Mouse (Mus musculus): ENCODE data around the gene Mkrn2os. TPM values are rescaled to one million over a fixed set of nuclear protein-coding genes. Genes with fewer than 3 reads are reported as not detected.

Gene Mkrn2os
- polyA plus RNA-seq, 1 experiment from 2014 or later, result 0.58 TPM

GRCm38 (mm10) chr6:115577407-115577806, 15.0 kb downstream of the Mkrn2os start:
- H3K4me1 ChIP-seq (ENCODE audit: insufficient read depth, low read depth, low read length), result no peaks in the 10 kb centered on the region
- 0 out of 2 replicates have a peak, but pooled peaks cover 3% of the 10 kb centered on the region for H3K36me3 ChIP-seq (ENCODE audit: insufficient read depth, low read length)
- no peaks in the 10 kb centered on the region for H3K9me3 ChIP-seq (ENCODE audit: low read length)
- no peak for TF ChIP-seq CTCF (IDR thresholded peaks at IDR 0.05)
- no peak for TF ChIP-seq EP300 (IDR thresholded peaks at IDR 0.05)
- H3K27ac ChIP-seq (ENCODE audit: low read length), result no peak overlapping the region
- H3K4me3 ChIP-seq (ENCODE audit: low read depth, low read length), result no peak overlapping the region
- H3K27me3 ChIP-seq (replicated peaks; ENCODE audit: insufficient read depth, low read length), result no peaks in the 10 kb centered on the region
- ATAC-seq (no peak), DNase-seq (ENCODE audit: low spot score) (no peak)
- H3K4me2 ChIP-seq (replicated peaks; ENCODE audit: low read depth, low read length), result no peak overlapping the region
- H3K9ac ChIP-seq (replicated peaks; ENCODE audit: low read depth), result no peak overlapping the region
- WGBS, result 78% methylated on average over 5 of the region's 5 CpGs

DNA sequence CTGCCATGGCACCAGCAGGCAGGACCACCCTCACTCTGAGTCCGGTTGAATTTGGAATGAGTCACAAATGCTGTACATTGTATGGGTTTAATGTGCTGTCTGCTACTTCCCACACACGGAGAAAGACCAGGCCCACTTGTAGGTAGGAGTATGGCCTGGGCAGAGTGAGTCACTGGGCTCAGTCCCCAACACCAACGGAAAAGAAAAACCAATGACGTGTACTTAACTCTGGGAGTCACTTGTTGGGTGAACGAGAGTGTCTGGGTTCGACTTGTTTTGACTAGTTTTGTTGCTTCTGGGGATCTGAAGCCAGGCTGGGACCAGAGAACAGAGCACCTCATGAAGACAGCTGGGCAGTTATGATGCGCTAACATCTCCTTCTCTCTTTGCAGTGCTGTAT, 18.2 kb downstream of the Mkrn2os start:
- WGBS, result 85% methylated on average over 7 of the region's 7 CpGs
- Histone ChIP-seq H3K36me3 (ENCODE audit: insufficient read depth, low read length) (0 out of 2 replicates have a peak, but pooled peaks cover 3% of the 10 kb centered on the region), H3K4me2 (replicated peaks; ENCODE audit: low read depth, low read length) (no peak overlapping the region), H3K4me1 (ENCODE audit: insufficient read depth, low read depth, low read length) (no peaks in the 10 kb centered on the region), H3K27me3 (replicated peaks; ENCODE audit: insufficient read depth, low read length) (no peaks in the 10 kb centered on the region), H3K9ac (replicated peaks; ENCODE audit: low read depth) (no peak overlapping the region), H3K27ac (ENCODE audit: low read length) (no peak overlapping the region), H3K4me3 (ENCODE audit: low read depth, low read length) (no peak overlapping the region), H3K9me3 (ENCODE audit: low read length) (no peaks in the 10 kb centered on the region)
- no peak for TF ChIP-seq EP300 (IDR thresholded peaks at IDR 0.05)
- TF ChIP-seq CTCF (IDR thresholded peaks at IDR 0.05), result no peak
- ATAC-seq (no peak), DNase-seq (ENCODE audit: low spot score) (no peak)

DNA sequence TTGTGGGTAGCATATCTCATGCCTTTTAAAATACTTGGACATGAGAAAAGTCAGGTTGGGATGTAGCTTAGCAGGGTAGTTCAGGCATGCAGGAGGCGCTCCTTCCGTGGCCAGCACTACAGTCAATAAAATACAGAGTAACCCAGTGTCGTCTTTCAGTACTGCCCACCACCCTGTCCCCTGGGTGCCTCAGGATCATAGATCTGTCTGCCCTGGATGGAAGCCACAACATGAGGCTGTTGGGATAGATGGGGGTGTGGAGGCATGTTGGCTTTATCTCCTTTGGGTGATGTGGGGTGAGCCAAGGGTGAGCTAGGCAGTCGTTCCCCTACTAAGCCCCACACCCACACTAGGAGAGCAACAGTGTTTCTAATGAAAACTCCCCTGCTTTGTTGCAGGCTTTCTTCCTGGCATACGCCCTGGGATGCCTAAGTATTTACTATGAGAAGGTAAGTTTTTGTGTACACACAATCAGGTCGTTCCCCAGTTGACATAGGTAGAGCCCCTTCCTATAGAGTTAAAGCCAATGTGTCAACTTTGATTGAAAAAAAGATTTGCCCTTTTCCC, 26.8 kb downstream of the Mkrn2os start:
- WGBS, result 77% methylated on average over 6 of the region's 6 CpGs
- no peak for ATAC-seq
- H3K36me3 ChIP-seq (ENCODE audit: insufficient read depth, low read length), result no peaks in the 10 kb centered on the region

GRCm38 (mm10) chr6:115559651-115560632, 32.4 kb downstream of the Mkrn2os start:
- DNase-seq (ENCODE audit: low spot score) (no peak), ATAC-seq (peak; percentile 44)
- Histone ChIP-seq H3K36me3 (ENCODE audit: insufficient read depth, low read length) (no peaks in the 10 kb centered on the region), H3K9me3 (ENCODE audit: low read length) (no peaks in the 10 kb centered on the region), H3K27me3 (replicated peaks; ENCODE audit: insufficient read depth, low read length) (no peaks in the 10 kb centered on the region), H3K9ac (replicated peaks; ENCODE audit: low read depth) (no peak overlapping the region), H3K4me3 (ENCODE audit: low read depth, low read length) (no peak overlapping the region), H3K27ac (ENCODE audit: low read length) (no peak overlapping the region), H3K4me2 (replicated peaks; ENCODE audit: low read depth, low read length) (no peak overlapping the region), H3K4me1 (ENCODE audit: insufficient read depth, low read depth, low read length) (no peaks in the 10 kb centered on the region)
- TF ChIP-seq EP300 (IDR thresholded peaks at IDR 0.05) (no peak), CTCF (IDR thresholded peaks at IDR 0.05) (no peak)
- 43% methylated on average over 21 of the region's 21 CpGs for WGBS

More for the DNA sequence above, 26.8 kb downstream of the Mkrn2os start:
- Histone ChIP-seq H3K4me3 (ENCODE audit: low read depth, low read length) (no peak overlapping the region), H3K27me3 (replicated peaks; ENCODE audit: insufficient read depth, low read length) (no peaks in the 10 kb centered on the region), H3K9me3 (ENCODE audit: low read length) (no peaks in the 10 kb centered on the region), H3K4me2 (replicated peaks; ENCODE audit: low read depth, low read length) (no peak overlapping the region), H3K9ac (replicated peaks; ENCODE audit: low read depth) (no peak overlapping the region), H3K4me1 (ENCODE audit: insufficient read depth, low read depth, low read length) (no peaks in the 10 kb centered on the region), H3K27ac (ENCODE audit: low read length) (no peak overlapping the region)
- no peak for DNase-seq (ENCODE audit: low spot score)
- TF ChIP-seq CTCF (IDR thresholded peaks at IDR 0.05) (no peak), EP300 (IDR thresholded peaks at IDR 0.05) (no peak)

GRCm38 (mm10) chr6:115558176-115558575, 34.2 kb downstream of the Mkrn2os start:
- Histone ChIP-seq H3K27me3 (replicated peaks; ENCODE audit: insufficient read depth, low read length) (no peaks in the 10 kb centered on the region), H3K4me3 (ENCODE audit: low read depth, low read length) (no peak overlapping the region), H3K4me2 (replicated peaks; ENCODE audit: low read depth, low read length) (no peak overlapping the region), H3K9me3 (ENCODE audit: low read length) (no peaks in the 10 kb centered on the region), H3K4me1 (ENCODE audit: insufficient read depth, low read depth, low read length) (no peaks in the 10 kb centered on the region), H3K27ac (ENCODE audit: low read length) (no peak overlapping the region), H3K36me3 (ENCODE audit: insufficient read depth, low read length) (no peaks in the 10 kb centered on the region), H3K9ac (replicated peaks; ENCODE audit: low read depth) (no peak overlapping the region)
- no peak for TF ChIP-seq CTCF (IDR thresholded peaks at IDR 0.05)
- WGBS, result 93% methylated on average over 2 of the region's 2 CpGs
- no peak for ATAC-seq
- no peak for DNase-seq (ENCODE audit: low spot score)

- H3K4me3 ChIP-seq (ENCODE audit: low read depth, low read length), result no peak overlapping the region
- H3K36me3 ChIP-seq (ENCODE audit: insufficient read depth, low read length), result no peaks in the 10 kb centered on the region
- DNase-seq (ENCODE audit: low spot score) (no peak), ATAC-seq (no peak)
- TF ChIP-seq EP300 (IDR thresholded peaks at IDR 0.05) (no peak), CTCF (IDR thresholded peaks at IDR 0.05) (peak; percentile 45)
- H3K27me3 ChIP-seq (replicated peaks; ENCODE audit: insufficient read depth, low read length), result no peaks in the 10 kb centered on the region
- no peaks in the 10 kb centered on the region for H3K9me3 ChIP-seq (ENCODE audit: low read length)
- no peak overlapping the region for H3K9ac ChIP-seq (replicated peaks; ENCODE audit: low read depth)
- no peak overlapping the region for H3K4me2 ChIP-seq (replicated peaks; ENCODE audit: low read depth, low read length)
- H3K27ac ChIP-seq (ENCODE audit: low read length), result no peak overlapping the region
- 79% methylated on average over 5 of the region's 5 CpGs for WGBS
- no peaks in the 10 kb centered on the region for H3K4me1 ChIP-seq (ENCODE audit: insufficient read depth, low read depth, low read length)
Measured at GRCm38 (mm10) chr6:115555485-115555884, 36.9 kb downstream of the Mkrn2os start.
